ENCODE assay signal across 13 mouse cellular contexts in genomic region chr9:74078458-74078857, GRCm38 (mm10). TPM values are rescaled to one million over a fixed set of nuclear protein-coding genes. Genes with fewer than 3 reads are reported as not detected.
A peak's percentile ranks its signal among the peaks of the same experiment; 100 is the strongest.
DNase-seq lines count a peak whose midpoint lies in the region; ATAC-seq and TF ChIP-seq lines count a peak whose summit lies in the region.
"Had no signal": no experiment of that assay in that cellular context is flagged by ENCODE, and none has a peak within 500 bp of the region (broad histone marks: within the 10 kb centered on the region; RNA-seq: fewer than 3 reads in every experiment).

No protein-coding gene starts in this region.

- H3K9ac ChIP-seq in lung, embryonic 14.5 days, result no peak overlapping the region
- H3K9ac ChIP-seq in liver, embryonic 11.5 days (ENCODE audit: low read depth, low read length), result no peak overlapping the region
- H3K9ac ChIP-seq: liver, embryonic 13.5 days had no signal

- H3K4me1 ChIP-seq in cerebellum, adult 2 months (ENCODE audit: control insufficient read depth, insufficient read depth, low read length), result no peaks in the 10 kb centered on the region
- H3K4me1 ChIP-seq in kidney, adult 2 months (ENCODE audit: control insufficient read depth, insufficient read depth, low read length), result peaks cover 2% of the 10 kb centered on the region; the same call in 1 of the 2 replicates
- H3K4me1 ChIP-seq in lung, embryonic 14.5 days (ENCODE audit: insufficient read depth), result no peaks in the 10 kb centered on the region
- no peaks in the 10 kb centered on the region for H3K4me1 ChIP-seq in liver, embryonic 11.5 days (replicated peaks; ENCODE audit: control insufficient read depth, insufficient read depth, low read length)
- H3K4me1 ChIP-seq: liver, embryonic 13.5 days had no signal

- peak; percentile 29 to 33 for DNase-seq in cerebellum, postnatal 14 days
- DNase-seq in cerebellum, adult 2 months, result no peak
- peak; percentile 24 for DNase-seq in kidney, adult 2 months
- DNase-seq in kidney, postnatal 4 days, result no peak
- peak; percentile 41 for DNase-seq in lung, embryonic 14.5 days
- no peak for DNase-seq in lung, adult 18-20 months
- peak; percentile 77 for DNase-seq in brain, embryonic 14.5 days (ENCODE audit: low read depth)
- DNase-seq in liver, embryonic 11.5 days (ENCODE audit: low spot score), result no peak
- DNase-seq: cerebellum, adult 11-12 months; gastrocnemius, postnatal 10 days; liver, embryonic 13.5 days; lung, postnatal 14 days; right cerebral cortex, postnatal 25 days had no signal

- TF ChIP-seq POLR2A in cerebellum, adult 2 months (IDR thresholded peaks at IDR 0.05; ENCODE audit: borderline replicate concordance, insufficient read depth, low read length), result no peak
- TF ChIP-seq POLR2A in kidney, adult 2 months (IDR thresholded peaks at IDR 0.05; ENCODE audit: low read depth, low read length), result no peak
- no peak for TF ChIP-seq POLR2A in brain, embryonic 14.5 days (IDR thresholded peaks at IDR 0.05; ENCODE audit: borderline replicate concordance, extremely low read depth, insufficient read depth, insufficient read length, poor library complexity, severe bottlenecking)

- no peak overlapping the region for H3K27ac ChIP-seq in cerebellum, adult 2 months (ENCODE audit: insufficient read depth, low read length)
- no peak overlapping the region for H3K27ac ChIP-seq in kidney, adult 2 months (ENCODE audit: insufficient read depth, low read depth, low read length)
- H3K27ac ChIP-seq in lung, embryonic 14.5 days (ENCODE audit: low read depth), result no peak overlapping the region
- no peak overlapping the region for H3K27ac ChIP-seq in liver, embryonic 11.5 days (ENCODE audit: low read depth, low read length)
- H3K27ac ChIP-seq: liver, embryonic 13.5 days had no signal

- H3K4me3 ChIP-seq in cerebellum, adult 2 months (replicated peaks; ENCODE audit: insufficient read depth, low read depth, low read length), result no peak overlapping the region
- no peak overlapping the region for H3K4me3 ChIP-seq in kidney, adult 2 months (ENCODE audit: insufficient read depth, low read depth, low read length)
- no peak overlapping the region for H3K4me3 ChIP-seq in lung, embryonic 14.5 days (ENCODE audit: low read depth, low read length)
- H3K4me3 ChIP-seq in liver, embryonic 11.5 days (ENCODE audit: low read depth, low read length), result no peak overlapping the region
- H3K4me3 ChIP-seq: liver, embryonic 13.5 days had no signal

- no peaks in the 10 kb centered on the region for H3K36me3 ChIP-seq in kidney, adult 2 months (ENCODE audit: control insufficient read depth, insufficient read depth, low read length)
- no peaks in the 10 kb centered on the region for H3K36me3 ChIP-seq in lung, embryonic 14.5 days (ENCODE audit: insufficient read depth)
- no peaks in the 10 kb centered on the region for H3K36me3 ChIP-seq in liver, embryonic 11.5 days (ENCODE audit: control insufficient read depth, insufficient read depth, low read length)
- H3K36me3 ChIP-seq: liver, embryonic 13.5 days had no signal

- H3K27me3 ChIP-seq in cerebellum, adult 2 months (ENCODE audit: control insufficient read depth, insufficient read depth, low read length), result no peaks in the 10 kb centered on the region
- no peaks in the 10 kb centered on the region for H3K27me3 ChIP-seq in kidney, adult 2 months (replicated peaks; ENCODE audit: control insufficient read depth, insufficient read depth, low read length)
- no peaks in the 10 kb centered on the region for H3K27me3 ChIP-seq in lung, embryonic 14.5 days (ENCODE audit: insufficient read depth, low read length)
- no peaks in the 10 kb centered on the region for H3K27me3 ChIP-seq in liver, embryonic 11.5 days (replicated peaks; ENCODE audit: control insufficient read depth, insufficient read depth, low read length)
- H3K27me3 ChIP-seq: liver, embryonic 13.5 days had no signal

- TF ChIP-seq CTCF in cerebellum, adult 2 months (IDR thresholded peaks at IDR 0.05; ENCODE audit: borderline replicate concordance, insufficient read depth, low read depth, low read length), result no peak
- TF ChIP-seq CTCF in kidney, adult 2 months (conservative IDR thresholded peaks at IDR 0.05; ENCODE audit: insufficient read depth, insufficient read length, low read depth, low read length), result no peak
- TF ChIP-seq CTCF in lung, embryonic 14.5 days (IDR thresholded peaks at IDR 0.05; ENCODE audit: low read depth), result peak; percentile 27; the same call in 1 of the 2 replicates
- no peak for TF ChIP-seq CTCF in brain, embryonic 14.5 days (IDR thresholded peaks at IDR 0.05; ENCODE audit: borderline replicate concordance, extremely low read depth, insufficient read depth, insufficient read length)

- H3K9me3 ChIP-seq in lung, embryonic 14.5 days (ENCODE audit: low read depth, low read length), result no peaks in the 10 kb centered on the region
- no peaks in the 10 kb centered on the region for H3K9me3 ChIP-seq in liver, embryonic 11.5 days (ENCODE audit: control insufficient read depth, low read length)
- H3K9me3 ChIP-seq: liver, embryonic 13.5 days had no signal

- ATAC-seq in lung, embryonic 14.5 days (ENCODE audit: insufficient read depth), result no peak
- no peak for ATAC-seq in liver, embryonic 11.5 days (replicated peaks; ENCODE audit: low FRiP score)

- no peak overlapping the region for H3K4me2 ChIP-seq in lung, embryonic 14.5 days
- no peak overlapping the region for H3K4me2 ChIP-seq in liver, embryonic 11.5 days
- H3K4me2 ChIP-seq: liver, embryonic 13.5 days had no signal

RNA-seq across cellular contexts. Expression of gene Wdr72, which starts 31.7 kb away (rescaled TPM):
- 0.18 and 0.24 TPM in 2 replicates for polyA plus RNA-seq in cerebellum, adult 2 months (2012; rRNA removed)
- 9.4 and 10.8 TPM in 2 replicates for polyA plus RNA-seq in kidney, adult 2 months (2012; rRNA removed)
- 0.37 and 0.42 TPM in 2 replicates for polyA plus RNA-seq in lung, embryonic 14.5 days (2014; fragmentation: Nextera tagmentation; extraction: Ambion mirVana)
- polyA plus RNA-seq in brain, embryonic 14.5 days (2012; rRNA removed), result 0.25 and 0.37 TPM in 2 replicates
- 0.04 TPM in 2 replicates for polyA plus RNA-seq in liver, embryonic 11.5 days (2014; fragmentation: Nextera tagmentation; extraction: Ambion mirVana)

Comparison
In these comparisons a context has a peak if more than half of its experiments do, and no peak if none do; other contexts are left out.
1. DNase-seq: peak in cerebellum, postnatal 14 days (2 of 2), kidney, adult 2 months (single experiment), lung, embryonic 14.5 days (single experiment) and brain, embryonic 14.5 days (single experiment); none in cerebellum, adult 2 months (0 of 2), kidney, postnatal 4 days (0 of 2), lung, adult 18-20 months (0 of 2) and liver, embryonic 11.5 days (single experiment).